Mouse (Mus musculus) kidney, embryonic 16.5 days (tissue): Measurements from ENCODE around the gene A530016L24Rik. TPM values are rescaled to one million over a fixed set of nuclear protein-coding genes. Genes with fewer than 3 reads are reported as not detected.

Source experiments
- ATAC-seq: fragments of 200-750 bp; cut with Nextera tagmentation; 2 replicates; pipeline ENCODE4 v1.8.0; 2017; ENCODE audit warnings: moderate TSS enrichment; ENCODE audit not compliant: low FRiP score, low TSS enrichment
- H3K27ac ChIP-seq: fragments of 300-500 bp; sonication (generic); 2 replicates; pipeline ENCODE4 v1.5.1; 2014; ENCODE audit warnings: low read length
- H3K27me3 ChIP-seq: fragments of 300-500 bp; sonication (generic); 2 replicates; pipeline ENCODE4 v1.6.1; 2014; ENCODE audit warnings: low read length, control low read depth, mixed read lengths; ENCODE audit not compliant: insufficient read depth
- H3K36me3 ChIP-seq: fragments of 300-500 bp; sonication (generic); 2 replicates; pipeline ENCODE4 v1.6.1; 2014; ENCODE audit warnings: low read length, control low read depth, mixed read lengths; ENCODE audit not compliant: insufficient read depth
- H3K4me1 ChIP-seq: fragments of 300-500 bp; sonication (generic); 2 replicates; pipeline ENCODE4 v1.6.1; 2014; ENCODE audit warnings: low read length, control low read depth, mixed read lengths; ENCODE audit not compliant: insufficient read depth
- H3K4me2 ChIP-seq: fragments of 300-500 bp; sonication (generic); replicated peaks from 2 replicates; pipeline ENCODE4 v1.6.1; 2014; ENCODE audit warnings: low read depth, low read length
- H3K4me3 ChIP-seq: fragments of 300-500 bp; sonication (generic); 2 replicates; pipeline ENCODE4 v1.5.1; 2014; ENCODE audit warnings: mild to moderate bottlenecking, low read length
- H3K9ac ChIP-seq: fragments of 300-500 bp; sonication (generic); replicated peaks from 2 replicates; pipeline ENCODE4 v1.6.1; 2014; ENCODE audit warnings: low read length
- H3K9me3 ChIP-seq: fragments of 300-500 bp; sonication (generic); 2 replicates; pipeline ENCODE4 v1.6.1; 2016; ENCODE audit warnings: low read length, control low read depth
- WGBS: fragments of 180-500 bp; shearing (Covaris S2); extraction: QIAGEN DNeasy Blood & Tissue Kit; methylation state at CpG from one replicate; pipeline ENCODE4 v1.1.7; 2014; 5-methylcytosine and 5-hydroxymethylcytosine counted together
- polyA plus RNA-seq: library from polyadenylated mRNA; unstranded; fragments of >200 nt; fragmentation: Nextera tagmentation; extraction: Ambion mirVana; gene quantifications from 2 replicates; pipeline ENCODE4 v1.2.1, GENCODE M21; 2015

Gene A530016L24Rik
- 0.13 and 0.19 TPM in 2 replicates for polyA plus RNA-seq

GRCm38 (mm10) chr12:112489134-112489533 lies at the start of gene A530016L24Rik:
TSS of gene A530016L24Rik (plus strand) at chr12:112489448.
- H3K4me1 ChIP-seq, result peaks cover 32% of the 10 kb centered on the region
- no peak within 1 kb of the TSS for H3K4me2 ChIP-seq
- H3K27ac ChIP-seq, result peak within 1 kb of the TSS; percentile 44; the same call in 1 of the 2 replicates
- no peak within 1 kb of the TSS; the same call in 1 of the 2 replicates for H3K9ac ChIP-seq
- WGBS, result 88% methylated on average over 8 of the region's 8 CpGs
- no peaks in the 10 kb centered on the region for H3K36me3 ChIP-seq
- H3K4me3 ChIP-seq, result no peak within 1 kb of the TSS
- no peak for ATAC-seq
- no peaks in the 10 kb centered on the region for H3K27me3 ChIP-seq
- H3K9me3 ChIP-seq, result no peaks in the 10 kb centered on the region

GRCm38 (mm10) chr12:112439993-112440392 lies 49.3 kb upstream of the A530016L24Rik start:
- Histone ChIP-seq H3K9ac (no peak overlapping the region), H3K4me3 (no peak overlapping the region), H3K27ac (no peak overlapping the region), H3K9me3 (0 out of 2 replicates have a peak, but pooled peaks cover 3% of the 10 kb centered on the region), H3K27me3 (no peaks in the 10 kb centered on the region), H3K4me1 (no peaks in the 10 kb centered on the region), H3K4me2 (no peak overlapping the region), H3K36me3 (no peaks in the 10 kb centered on the region)
- ATAC-seq, result no peak
- WGBS, result 57% methylated on average over 1 of the region's 1 CpGs

- H3K36me3 ChIP-seq, result no peaks in the 10 kb centered on the region
- H3K4me3 ChIP-seq, result no peak overlapping the region
- H3K27me3 ChIP-seq, result no peaks in the 10 kb centered on the region
- peaks cover 13% of the 10 kb centered on the region for H3K4me1 ChIP-seq
- peaks cover 11% of the 10 kb centered on the region for H3K9me3 ChIP-seq
- peak overlapping the region; percentile 46; the same call in 1 of the 2 replicates for H3K27ac ChIP-seq
- no peak for ATAC-seq
- no peak overlapping the region for H3K4me2 ChIP-seq
- 42% methylated on average over 18 of the region's 18 CpGs for WGBS
- 0 out of 2 replicates have a peak overlapping the region, but pooled peaks have one; percentile 1 for H3K9ac ChIP-seq
These were observed 40.0 kb upstream of the A530016L24Rik start for GRCm38 (mm10) chr12:112449144-112449827.

- no peak overlapping the region; the same call in 1 of the 2 replicates for H3K27ac ChIP-seq
- no peak; the same call in 1 of the 2 replicates for ATAC-seq
- peaks cover 11% of the 10 kb centered on the region for H3K9me3 ChIP-seq
- H3K27me3 ChIP-seq, result no peaks in the 10 kb centered on the region
- H3K4me1 ChIP-seq, result peaks cover 13% of the 10 kb centered on the region
- no peak overlapping the region for H3K4me2 ChIP-seq
- H3K9ac ChIP-seq, result no peak overlapping the region
- H3K36me3 ChIP-seq, result no peaks in the 10 kb centered on the region
- WGBS, result 57% methylated on average over 8 of the region's 8 CpGs
- no peak overlapping the region for H3K4me3 ChIP-seq
These were observed 39.4 kb upstream of the A530016L24Rik start for GRCm38 (mm10) chr12:112449828-112450180.

DNA sequence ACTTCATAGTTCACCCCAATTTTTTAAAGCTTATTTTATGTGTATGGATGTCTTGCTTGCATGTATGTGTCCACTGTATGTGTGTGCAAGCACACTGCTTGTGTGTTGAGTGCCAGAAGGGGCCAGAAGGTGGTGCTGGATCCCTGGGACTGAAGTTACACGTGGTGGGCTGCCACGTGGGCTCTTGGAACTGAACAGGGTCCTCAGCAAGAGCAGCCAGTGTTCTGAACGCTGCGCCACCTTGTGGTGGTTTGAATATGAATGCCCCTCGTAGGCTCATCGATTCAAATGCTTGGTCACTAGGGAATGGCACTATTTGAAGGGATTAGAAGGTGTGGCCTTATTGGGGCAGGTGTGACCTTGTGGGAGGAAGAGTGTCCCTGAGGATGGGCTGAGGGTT lies 38.4 kb upstream of the A530016L24Rik start:
- ATAC-seq, result 0 out of 2 replicates have a peak, but pooled peaks have one; percentile 23

GRCm38 (mm10) chr12:112451381-112451780 lies 37.9 kb upstream of the A530016L24Rik start:
- 84% methylated on average over 1 of the region's 1 CpGs for WGBS

More for the DNA sequence above, 38.4 kb upstream of the A530016L24Rik start:
- WGBS, result 33% methylated on average over 6 of the region's 6 CpGs
- no peaks in the 10 kb centered on the region for H3K27me3 ChIP-seq
- no peak overlapping the region for H3K9ac ChIP-seq
- peaks cover 11% of the 10 kb centered on the region for H3K9me3 ChIP-seq
- H3K4me1 ChIP-seq, result peaks cover 13% of the 10 kb centered on the region
- no peak overlapping the region for H3K27ac ChIP-seq
- H3K36me3 ChIP-seq, result no peaks in the 10 kb centered on the region
- no peak overlapping the region for H3K4me3 ChIP-seq
- no peak overlapping the region for H3K4me2 ChIP-seq

DNA sequence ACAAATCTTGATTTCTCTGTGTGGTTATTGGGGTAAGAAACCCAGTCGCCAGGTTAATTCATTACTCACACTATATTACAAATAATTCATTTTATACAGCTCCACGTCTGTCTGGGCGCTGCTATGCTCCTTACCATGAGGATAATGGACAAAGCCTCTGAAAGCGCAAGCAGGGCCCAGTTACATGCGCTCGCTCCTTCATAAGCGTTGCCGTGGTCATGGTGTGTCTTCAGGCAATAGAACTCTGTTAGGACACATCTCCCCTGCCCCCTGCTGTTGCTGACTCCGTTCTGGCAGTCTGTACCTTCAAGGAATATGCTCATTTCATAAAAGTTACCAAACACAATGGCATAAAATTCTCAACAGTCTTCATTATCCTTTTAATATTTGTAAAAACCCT lies 37.4 kb upstream of the A530016L24Rik start:
- Histone ChIP-seq H3K4me2 (no peak overlapping the region), H3K4me1 (peaks cover 13% of the 10 kb centered on the region), H3K9me3 (peaks cover 8% of the 10 kb centered on the region), H3K27me3 (no peaks in the 10 kb centered on the region), H3K36me3 (no peaks in the 10 kb centered on the region), H3K9ac (no peak overlapping the region), H3K4me3 (no peak overlapping the region), H3K27ac (no peak overlapping the region)
- 87% methylated on average over 9 of the region's 9 CpGs for WGBS
- ATAC-seq, result no peak

More at GRCm38 (mm10) chr12:112451381-112451780, 37.9 kb upstream of the A530016L24Rik start:
- no peaks in the 10 kb centered on the region for H3K27me3 ChIP-seq
- H3K9ac ChIP-seq, result no peak overlapping the region
- ATAC-seq, result no peak
- no peak overlapping the region for H3K27ac ChIP-seq
- H3K4me1 ChIP-seq, result peaks cover 13% of the 10 kb centered on the region
- H3K36me3 ChIP-seq, result no peaks in the 10 kb centered on the region
- no peak overlapping the region for H3K4me2 ChIP-seq
- peaks cover 11% of the 10 kb centered on the region for H3K9me3 ChIP-seq
- H3K4me3 ChIP-seq, result no peak overlapping the region

DNA sequence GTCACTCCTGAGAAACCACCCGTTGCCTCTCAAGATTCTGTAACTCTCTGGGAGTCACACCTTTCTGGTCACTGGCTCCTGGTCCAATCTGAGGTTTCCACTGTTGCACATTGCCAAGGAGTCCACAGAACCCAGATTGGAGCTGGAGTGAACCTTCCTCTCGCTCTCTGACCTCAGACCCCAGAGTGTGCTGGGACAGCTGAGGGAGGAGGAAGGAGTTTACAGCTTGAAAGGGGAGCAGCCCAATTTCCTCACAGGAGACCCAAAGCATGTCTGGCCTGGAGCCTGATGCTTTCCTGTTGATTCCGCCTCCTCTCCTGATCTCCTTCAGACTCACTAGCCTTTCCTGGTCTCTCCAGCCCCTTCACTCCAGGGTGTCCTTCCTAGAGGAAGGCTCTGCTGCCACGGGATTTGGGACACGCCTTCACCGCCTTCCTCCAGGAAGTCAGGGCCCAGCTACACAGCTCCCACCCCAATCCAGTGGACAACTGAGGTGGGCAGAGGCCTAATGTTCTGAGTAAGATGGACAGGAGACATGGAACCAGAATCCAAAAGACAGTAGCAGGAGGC lies 33.0 kb upstream of the A530016L24Rik start:
- Histone ChIP-seq H3K4me2 (no peak overlapping the region), H3K4me3 (no peak overlapping the region), H3K27me3 (no peaks in the 10 kb centered on the region), H3K9me3 (no peaks in the 10 kb centered on the region), H3K9ac (no peak overlapping the region), H3K27ac (no peak overlapping the region), H3K36me3 (no peaks in the 10 kb centered on the region), H3K4me1 (no peaks in the 10 kb centered on the region)
- no peak for ATAC-seq
- WGBS, result 69% methylated on average over 6 of the region's 6 CpGs

GRCm38 (mm10) chr12:112457839-112458238 lies 31.4 kb upstream of the A530016L24Rik start:
- Histone ChIP-seq H3K9ac (no peak overlapping the region), H3K9me3 (no peaks in the 10 kb centered on the region), H3K4me2 (no peak overlapping the region), H3K4me1 (0 out of 2 replicates have a peak, but pooled peaks cover 4% of the 10 kb centered on the region), H3K4me3 (no peak overlapping the region), H3K27ac (no peak overlapping the region), H3K27me3 (peaks cover 4% of the 10 kb centered on the region; the same call in 1 of the 2 replicates), H3K36me3 (no peaks in the 10 kb centered on the region)
- ATAC-seq, result no peak
- WGBS, result 41% methylated on average over 4 of the region's 4 CpGs

DNA sequence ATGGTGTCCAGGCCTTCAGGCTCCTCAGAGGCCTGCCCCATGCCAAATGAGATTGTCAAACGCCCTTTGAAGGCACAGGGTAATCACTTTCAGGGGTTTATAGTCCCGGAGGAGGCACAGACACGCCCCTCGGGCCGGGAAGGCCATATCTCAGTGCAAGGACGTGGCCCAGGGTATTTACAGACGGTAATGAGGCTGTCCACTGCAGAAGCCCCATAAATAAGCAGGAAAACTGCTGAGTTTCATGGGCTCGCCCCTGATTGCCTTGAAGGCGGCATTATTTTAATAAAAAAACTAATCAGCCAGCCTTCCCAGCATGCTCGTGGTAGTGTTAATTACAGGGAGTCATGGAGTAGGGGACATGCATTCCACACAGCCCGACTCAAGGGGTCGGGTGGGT lies 26.8 kb upstream of the A530016L24Rik start:
- H3K4me3 ChIP-seq, result no peak overlapping the region
- peaks cover 5% of the 10 kb centered on the region; the same call in 1 of the 2 replicates for H3K27me3 ChIP-seq
- H3K4me2 ChIP-seq, result no peak overlapping the region
- no peaks in the 10 kb centered on the region for H3K9me3 ChIP-seq
- no peak overlapping the region for H3K9ac ChIP-seq
- peaks cover 13% of the 10 kb centered on the region; the same call in 1 of the 2 replicates for H3K4me1 ChIP-seq
- H3K27ac ChIP-seq, result no peak overlapping the region
- no peaks in the 10 kb centered on the region for H3K36me3 ChIP-seq
- ATAC-seq, result no peak
- WGBS, result 19% methylated on average over 12 of the region's 12 CpGs
